Mouse (Mus musculus) MEL (cell line): ENCODE measurements at regions not wholly inside any gene's neighbourhood (a gene's known extent, or its start where the extent isn't known, plus 50 kb on each side); places are given as distances from the start of the nearest gene placed in this dataset.

ENCODE experiments used
- CTCF ChIP-seq, 3 experiments: IDR thresholded peaks in 2 of 3; conservative IDR thresholded peaks in 1 of 3; 2 replicates each; pipeline ENCODE4 v1.5.1; 2011 to 2012; ENCODE audit warnings: low read length in 3 of 3, low read depth in 2 of 3, mild to moderate bottlenecking in 2 of 3, improper control_type of control experiment in 1 of 3, inconsistent platforms in 1 of 3, mixed read lengths in 1 of 3, moderate library complexity in 1 of 3; ENCODE audit not compliant: control insufficient read depth in 1 of 3, insufficient read depth in 1 of 3, poor library complexity in 1 of 3, severe bottlenecking in 1 of 3
- HCFC1 ChIP-seq: IDR thresholded peaks from 2 replicates; pipeline ENCODE4 v1.6.1; 2012; ENCODE audit warnings: low read depth, mild to moderate bottlenecking, inconsistent platforms, low read length, improper control_type of control experiment, moderate library complexity
- MAFK ChIP-seq: IDR thresholded peaks from 2 replicates; pipeline ENCODE4 v1.6.1; 2011; ENCODE audit warnings: low read depth, mild to moderate bottlenecking, low read length, improper control_type of control experiment, borderline replicate concordance
- MYC ChIP-seq: IDR thresholded peaks from 2 replicates; pipeline ENCODE4 v1.6.1; 2011; ENCODE audit warnings: low read depth, mild to moderate bottlenecking, low read length, improper control_type of control experiment, moderate library complexity
- NRF1 ChIP-seq: IDR thresholded peaks from 2 replicates; pipeline ENCODE4 v1.6.1; 2014; ENCODE audit warnings: low read depth, mild to moderate bottlenecking, inconsistent platforms, low read length, improper control_type of control experiment, moderate library complexity; ENCODE audit not compliant: poor library complexity, insufficient read depth, severe bottlenecking
- POLR2A ChIP-seq, 2 experiments: IDR thresholded peaks; 2 replicates each; pipeline ENCODE4 v1.6.1; 2011 to 2012; ENCODE audit warnings: low read length in 2 of 2, mild to moderate bottlenecking in 2 of 2, control low read depth in 1 of 2, improper control_type of control experiment in 1 of 2, low read depth in 1 of 2, moderate library complexity in 1 of 2; ENCODE audit not compliant: control insufficient read depth in 1 of 2, insufficient read depth in 1 of 2, poor library complexity in 1 of 2
- POLR2AphosphoS5 ChIP-seq: IDR thresholded peaks from 2 replicates; pipeline ENCODE4 v1.6.1; 2012; ENCODE audit warnings: low read depth, borderline replicate concordance, mild to moderate bottlenecking, inconsistent platforms, low read length, moderate library complexity, mixed read lengths
- RCOR1 ChIP-seq: IDR thresholded peaks from 2 replicates; pipeline ENCODE4 v1.6.1; 2012; ENCODE audit warnings: low read depth, mild to moderate bottlenecking, inconsistent platforms, low read length, improper control_type of control experiment
- TBP ChIP-seq: IDR thresholded peaks from 2 replicates; pipeline ENCODE4 v1.8.0; 2011; ENCODE audit warnings: low read depth, low read length, improper control_type of control experiment
- USF2 ChIP-seq, 2 experiments: IDR thresholded peaks; 2 replicates each; pipeline ENCODE4 v1.6.1; 2011 to 2012; ENCODE audit warnings: improper control_type of control experiment in 2 of 2, low read length in 2 of 2, borderline replicate concordance in 1 of 2, inconsistent platforms in 1 of 2, low read depth in 1 of 2, mild to moderate bottlenecking in 1 of 2; ENCODE audit not compliant: insufficient read depth in 1 of 2

DNA sequence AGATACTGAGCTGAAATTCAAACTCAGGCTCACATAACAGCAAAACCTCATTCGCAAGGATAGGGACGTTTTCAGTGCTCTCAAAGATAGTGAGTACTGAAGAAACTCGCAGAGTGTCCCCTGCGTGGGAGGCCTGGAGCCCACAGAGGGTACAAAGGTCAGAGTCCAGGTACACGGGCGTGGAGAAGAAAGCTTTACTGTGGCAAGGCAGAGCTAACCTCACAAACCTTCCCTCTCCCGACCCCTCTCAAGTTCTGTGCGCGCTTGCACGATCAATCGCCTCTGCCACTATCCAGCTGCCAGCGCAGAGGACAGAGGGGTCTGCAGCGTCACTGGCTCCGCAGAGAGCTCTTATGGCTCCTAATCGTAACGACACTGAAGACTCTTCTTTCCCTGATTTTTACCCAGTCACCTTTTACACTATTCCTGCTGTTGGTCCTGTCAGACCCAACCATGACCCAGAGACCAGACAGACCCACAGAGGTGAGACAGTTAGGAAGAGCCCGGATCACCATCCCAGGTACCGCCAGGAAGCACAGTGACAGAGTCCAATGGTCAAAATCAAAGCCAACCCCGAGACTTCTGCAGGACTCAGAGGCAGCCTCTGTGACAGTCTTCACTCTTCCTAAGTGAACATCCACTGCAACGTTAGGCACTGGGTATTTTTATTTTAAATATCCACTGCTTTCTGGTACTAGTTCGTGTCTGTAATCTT lies 51.6 kb upstream of the Gadd45a start:
- TF ChIP-seq POLR2A (IDR thresholded peaks at IDR 0.05; ENCODE audit: control insufficient read depth in 1 of 2, insufficient read depth in 1 of 2, low read depth in 1 of 2, low read length in 2 of 2, poor library complexity in 1 of 2) (no peak), CTCF (IDR thresholded peaks at IDR 0.05 in 2 of 3, conservative IDR thresholded peaks at IDR 0.05 in 1 of 3; ENCODE audit: control insufficient read depth in 1 of 3, insufficient read depth in 1 of 3, low read depth in 2 of 3, low read length in 3 of 3, poor library complexity in 1 of 3, severe bottlenecking in 1 of 3) (no peak), MYC (no peak), HCFC1 (no peak), RCOR1 (no peak), NRF1 (no peak), TBP (no peak), POLR2AphosphoS5 (no peak), MAFK (no peak), USF2 (IDR thresholded peaks at IDR 0.05; ENCODE audit: borderline replicate concordance in 1 of 2, insufficient read depth in 1 of 2, low read depth in 1 of 2, low read length in 2 of 2) (no peak)
